Mouse (Mus musculus) cerebellum, adult 2 months (tissue): ENCODE measurements around the gene Ccdc3. TPM values are rescaled to one million over a fixed set of nuclear protein-coding genes. Genes with fewer than 3 reads are reported as not detected.
"Not testable (repeated sequence)": the region's sequence is repeated elsewhere in the genome, so short reads cannot be mapped to it uniquely, and the experiment has no call there.

Experiments used
- DNase-seq, 2 experiments: peaks; one replicate each; pipeline ENCODE4 v3.0.0; 2021
- H3K27ac ChIP-seq: fragments of 200-500 bp; 2 replicates; pipeline ENCODE4 v1.5.1; 2012; ENCODE audit warnings: low read length, control low read depth, inconsistent platforms; ENCODE audit not compliant: insufficient read depth
- H3K27me3 ChIP-seq: fragments of 200-500 bp; 2 replicates; pipeline ENCODE4 v1.6.1; 2012; ENCODE audit warnings: inconsistent platforms, mild to moderate bottlenecking, low read length, moderate library complexity; ENCODE audit not compliant: control insufficient read depth, insufficient read depth
- H3K4me1 ChIP-seq: fragments of 200-500 bp; 2 replicates; pipeline ENCODE4 v1.6.1; 2011; ENCODE audit warnings: low read length; ENCODE audit not compliant: control insufficient read depth, insufficient read depth
- H3K4me3 ChIP-seq: fragments of 200-500 bp; replicated peaks from 2 replicates; pipeline ENCODE3; 2011; ENCODE audit warnings: mild to moderate bottlenecking, low read depth, low read length, control low read depth; ENCODE audit not compliant: insufficient read depth
- CTCF ChIP-seq: fragments of 200-500 bp; IDR thresholded peaks from 2 replicates; pipeline ENCODE4 v1.5.1; 2011; ENCODE audit warnings: low read depth, mild to moderate bottlenecking, control low read depth, low read length, moderate library complexity, borderline replicate concordance; ENCODE audit not compliant: insufficient read depth
- POLR2A ChIP-seq: fragments of 200-500 bp; IDR thresholded peaks from 2 replicates; pipeline ENCODE4 v1.6.1; 2011; ENCODE audit warnings: low read length, control low read depth, borderline replicate concordance; ENCODE audit not compliant: insufficient read depth
- WGBS: fragments of 180-500 bp; shearing (Covaris S2); methylation state at CpG from one replicate; pipeline ENCODE4 v1.1.7; 2018; 5-methylcytosine and 5-hydroxymethylcytosine counted together
- polyA plus RNA-seq: library from polyadenylated mRNA; depleted of rRNA; stranded (reverse); fragments of >200 nt; gene quantifications from 2 replicates; pipeline ENCODE4 v1.2.3, GENCODE M21; 2012

Gene Ccdc3
- polyA plus RNA-seq, 1 experiment = 4.4 TPM

GRCm38 (mm10) chr2:5222571-5222970, 85.0 kb downstream of the Ccdc3 start:
- no peak for TF ChIP-seq CTCF
- no peak for TF ChIP-seq POLR2A
- Histone ChIP-seq H3K27me3 (no peaks in the 10 kb centered on the region), H3K27ac (no peak overlapping the region), H3K4me1 (no peaks in the 10 kb centered on the region), H3K4me3 (no peak overlapping the region)
- WGBS = 70% methylated on average over 2 of the region's 2 CpGs
- no peak for DNase-seq

- Histone ChIP-seq H3K4me1 (peaks cover 26% of the 10 kb centered on the region), H3K4me3 (no peak overlapping the region), H3K27ac (peak overlapping the region; percentile 39; the same call in 1 of the 2 replicates), H3K27me3 (no peaks in the 10 kb centered on the region)
- peak; percentile 71 to 86 for DNase-seq
- TF ChIP-seq CTCF (no peak), POLR2A (no peak)
- WGBS = 9% methylated on average over 3 of the region's 3 CpGs
Observed at GRCm38 (mm10) chr2:5236846-5237482, 99.4 kb downstream of the Ccdc3 start.

GRCm38 (mm10) chr2:5237870-5238269, 100.3 kb downstream of the Ccdc3 start:
- Histone ChIP-seq H3K27me3 (no peaks in the 10 kb centered on the region), H3K4me3 (no peak overlapping the region), H3K4me1 (peaks cover 28% of the 10 kb centered on the region), H3K27ac (no peak overlapping the region)
- no peak for DNase-seq
- WGBS = 86% methylated on average over 5 of the region's 5 CpGs
- no peak for TF ChIP-seq POLR2A
- TF ChIP-seq CTCF = no peak

GRCm38 (mm10) chr2:5239492-5239891, 101.9 kb downstream of the Ccdc3 start:
- no peak for DNase-seq
- peaks cover 28% of the 10 kb centered on the region for H3K4me1 ChIP-seq
- no peak overlapping the region for H3K27ac ChIP-seq
- 94% methylated on average over 4 of the region's 4 CpGs for WGBS
- no peaks in the 10 kb centered on the region for H3K27me3 ChIP-seq
- H3K4me3 ChIP-seq = no peak overlapping the region
- no peak for TF ChIP-seq CTCF
- TF ChIP-seq POLR2A = no peak

GRCm38 (mm10) chr2:5241469-5241897, 103.9 kb downstream of the Ccdc3 start:
- no peaks in the 10 kb centered on the region; the same call in 1 of the 2 replicates for H3K27me3 ChIP-seq
- peaks cover 25% of the 10 kb centered on the region for H3K4me1 ChIP-seq
- H3K27ac ChIP-seq = no peak overlapping the region
- no peak overlapping the region for H3K4me3 ChIP-seq
- WGBS = 4% methylated on average over 6 of the region's 6 CpGs
- peak; percentile 67 to 72 for DNase-seq
- TF ChIP-seq CTCF (no peak), POLR2A (no peak)

GRCm38 (mm10) chr2:5249199-5249598, 111.6 kb downstream of the Ccdc3 start:
- H3K4me3 ChIP-seq, H3K27me3 ChIP-seq, H3K4me1 ChIP-seq, DNase-seq, H3K27ac ChIP-seq: not testable (repeated sequence)
- 98% methylated on average over 6 of the region's 6 CpGs for WGBS

GRCm38 (mm10) chr2:5249969-5250368, 112.4 kb downstream of the Ccdc3 start:
- H3K27ac ChIP-seq = no peak overlapping the region
- no peaks in the 10 kb centered on the region; the same call in 1 of the 2 replicates for H3K27me3 ChIP-seq
- TF ChIP-seq CTCF (no peak), POLR2A (no peak)
- DNase-seq = peak; percentile 47 to 63
- H3K4me1 ChIP-seq = peaks cover 3% of the 10 kb centered on the region; the same call in 1 of the 2 replicates
- WGBS = 5% methylated on average over 12 of the region's 12 CpGs
- H3K4me3 ChIP-seq = no peak overlapping the region

GRCm38 (mm10) chr2:5258250-5258649, 120.7 kb downstream of the Ccdc3 start:
- Histone ChIP-seq H3K27ac (no peak overlapping the region), H3K27me3 (no peaks in the 10 kb centered on the region), H3K4me3 (no peak overlapping the region), H3K4me1 (no peaks in the 10 kb centered on the region)
- 96% methylated on average over 3 of the region's 3 CpGs for WGBS
- DNase-seq = no peak
- no peak for TF ChIP-seq CTCF
- TF ChIP-seq POLR2A = no peak

GRCm38 (mm10) chr2:5262279-5262678, 124.7 kb downstream of the Ccdc3 start:
- no peak for DNase-seq
- Histone ChIP-seq H3K4me1 (no peaks in the 10 kb centered on the region), H3K4me3 (no peak overlapping the region), H3K27ac (no peak overlapping the region), H3K27me3 (no peaks in the 10 kb centered on the region)
- TF ChIP-seq CTCF (no peak), POLR2A (no peak)
- 35% methylated on average over 2 of the region's 2 CpGs for WGBS
